Mouse (Mus musculus) midbrain, embryonic 16.5 days (tissue): ENCODE measurements around the gene Wdr78. TPM values are rescaled to one million over a fixed set of nuclear protein-coding genes. Genes with fewer than 3 reads are reported as not detected.

ENCODE experiments used
- ATAC-seq: fragments of 200-750 bp; cut with Nextera tagmentation; 2 replicates; pipeline ENCODE4 v1.8.0; 2017; ENCODE audit warnings: moderate TSS enrichment
- H3K27ac ChIP-seq: fragments of 300-500 bp; sonication (generic); 2 replicates; pipeline ENCODE4 v1.5.1; 2014; ENCODE audit warnings: mild to moderate bottlenecking, low read length, mixed read lengths
- H3K27me3 ChIP-seq: fragments of 300-500 bp; sonication (generic); 2 replicates; pipeline ENCODE4 v1.6.1; 2014; ENCODE audit warnings: low read depth, low read length, mixed read lengths; ENCODE audit not compliant: control insufficient read depth, insufficient read depth
- H3K36me3 ChIP-seq: fragments of 300-500 bp; sonication (generic); 2 replicates; pipeline ENCODE4 v1.6.1; 2014; ENCODE audit warnings: mild to moderate bottlenecking, low read length, moderate library complexity, mixed read lengths; ENCODE audit not compliant: control insufficient read depth, insufficient read depth
- H3K4me1 ChIP-seq: fragments of 300-500 bp; sonication (generic); 2 replicates; pipeline ENCODE4 v1.6.1; 2014; ENCODE audit warnings: mild to moderate bottlenecking, low read length, mixed read lengths; ENCODE audit not compliant: control insufficient read depth, insufficient read depth
- H3K4me2 ChIP-seq: fragments of 300-500 bp; sonication (generic); 2 replicates; pipeline ENCODE4 v1.6.1; 2014; ENCODE audit warnings: mild to moderate bottlenecking, low read length, mixed read lengths
- H3K4me3 ChIP-seq: fragments of 300-500 bp; sonication (generic); 2 replicates; pipeline ENCODE4 v1.5.1; 2014; ENCODE audit warnings: low read depth, mild to moderate bottlenecking, low read length, moderate library complexity, mixed read lengths
- H3K9ac ChIP-seq: fragments of 300-500 bp; sonication (generic); 2 replicates; pipeline ENCODE4 v1.6.1; 2014; ENCODE audit warnings: low read depth, low read length, mixed read lengths
- H3K9me3 ChIP-seq: fragments of 300-500 bp; sonication (generic); replicated peaks from 2 replicates; pipeline ENCODE4 v1.6.1; 2014; ENCODE audit warnings: mild to moderate bottlenecking, low read length, mixed read lengths; ENCODE audit not compliant: control insufficient read depth, poor library complexity, severe bottlenecking
- WGBS: fragments of 180-500 bp; shearing (Covaris S2); extraction: QIAGEN DNeasy Blood & Tissue Kit; methylation state at CpG from one replicate; pipeline ENCODE4 v1.1.7; 2014; 5-methylcytosine and 5-hydroxymethylcytosine counted together
- polyA plus RNA-seq: library from polyadenylated mRNA; unstranded; fragments of >200 nt; fragmentation: Nextera tagmentation; extraction: Ambion mirVana; gene quantifications from 2 replicates; pipeline ENCODE4 v1.2.1, GENCODE M21; 2015

Gene Wdr78
- polyA plus RNA-seq, 1 experiment from 2014 or later, result 5.7 TPM

DNA sequence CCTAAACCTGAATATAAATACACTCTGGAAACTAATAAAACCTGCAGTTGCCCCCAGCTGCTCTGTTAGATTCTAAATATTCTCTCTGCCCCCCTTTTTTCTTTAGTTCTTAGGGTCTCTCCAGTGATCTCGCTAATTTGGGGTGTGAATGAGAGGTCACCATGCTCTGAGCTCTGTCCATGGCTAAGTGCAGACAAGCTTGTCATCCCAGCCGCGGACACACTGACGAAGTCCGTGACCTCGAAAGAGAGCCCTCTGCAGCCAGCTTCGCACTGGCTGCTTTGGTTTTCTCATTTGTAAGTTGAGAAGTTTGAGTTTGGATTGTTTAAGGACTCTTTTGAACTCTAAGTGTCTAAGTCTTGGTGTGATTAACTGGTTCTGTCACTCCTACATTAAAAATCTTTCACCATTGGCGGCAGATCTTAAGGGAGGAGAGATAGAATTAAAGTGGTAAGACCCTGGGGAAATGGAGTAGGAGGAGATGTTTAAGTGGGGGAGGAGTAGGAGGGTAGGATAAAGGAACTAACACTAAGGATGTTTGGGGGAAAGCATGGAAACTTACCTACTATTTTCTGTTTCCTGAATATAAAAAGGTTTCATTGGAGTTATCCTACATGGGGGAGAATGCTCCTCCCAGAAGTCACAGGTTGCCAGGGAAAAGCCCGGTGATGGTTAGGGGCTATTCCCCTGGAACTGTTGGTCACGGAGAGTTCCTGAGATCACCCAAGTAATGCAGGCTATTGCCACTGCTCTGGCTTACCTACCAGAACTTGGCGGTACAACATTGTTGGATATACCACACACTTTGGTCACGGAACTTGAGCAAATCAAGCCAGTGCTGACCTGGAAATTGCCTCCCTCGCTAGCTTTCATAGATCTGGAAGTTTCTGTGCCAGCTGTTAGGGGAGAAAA is 85.9 kb downstream of the Wdr78 start:
- Histone ChIP-seq H3K4me1 (no peaks in the 10 kb centered on the region), H3K27ac (no peak overlapping the region), H3K4me3 (no peak overlapping the region), H3K9me3 (no peaks in the 10 kb centered on the region), H3K4me2 (no peak overlapping the region), H3K36me3 (no peaks in the 10 kb centered on the region), H3K27me3 (no peaks in the 10 kb centered on the region), H3K9ac (no peak overlapping the region)
- ATAC-seq, result no peak
- 79% methylated on average over 13 of the region's 13 CpGs for WGBS

- Histone ChIP-seq H3K4me3 (no peak overlapping the region), H3K4me1 (no peaks in the 10 kb centered on the region), H3K27me3 (no peaks in the 10 kb centered on the region), H3K9ac (no peak overlapping the region), H3K4me2 (no peak overlapping the region), H3K9me3 (no peaks in the 10 kb centered on the region), H3K36me3 (no peaks in the 10 kb centered on the region), H3K27ac (no peak overlapping the region)
- no peak for ATAC-seq
- WGBS, result 88% methylated on average over 7 of the region's 7 CpGs
Measured at GRCm38 (mm10) chr4:103027745-103028144, 86.6 kb downstream of the Wdr78 start.

DNA sequence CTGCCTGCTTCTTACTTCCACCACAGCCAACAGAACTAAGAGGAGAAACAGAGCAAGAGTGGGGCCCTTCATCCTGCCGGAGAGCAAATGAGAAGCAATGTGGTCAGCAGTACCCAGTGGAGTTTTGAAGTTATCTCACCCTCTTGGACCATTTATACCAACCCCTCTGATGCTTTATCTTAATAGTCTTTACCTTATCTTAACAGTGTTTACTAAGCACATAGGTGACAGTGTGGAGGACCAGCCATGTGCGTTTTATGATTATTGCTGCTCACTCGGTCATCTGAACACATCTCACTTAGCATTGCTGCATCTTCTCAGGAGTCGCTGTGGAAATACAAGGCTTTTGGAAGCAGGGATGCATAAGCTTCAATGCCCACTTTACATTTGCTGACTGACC is 87.7 kb downstream of the Wdr78 start, which contains the start of gene Insl5:
Insl5 (minus strand) TSS at position 222 of the 400 bp plus-strand sequence.
- Histone ChIP-seq H3K9ac (no peak within 1 kb of the TSS), H3K4me2 (no peak within 1 kb of the TSS), H3K9me3 (no peaks in the 10 kb centered on the region), H3K4me3 (no peak within 1 kb of the TSS), H3K27me3 (no peaks in the 10 kb centered on the region), H3K4me1 (no peaks in the 10 kb centered on the region), H3K27ac (no peak within 1 kb of the TSS), H3K36me3 (no peaks in the 10 kb centered on the region)
- 96% methylated on average over 4 of the region's 4 CpGs for WGBS
- no peak for ATAC-seq

DNA sequence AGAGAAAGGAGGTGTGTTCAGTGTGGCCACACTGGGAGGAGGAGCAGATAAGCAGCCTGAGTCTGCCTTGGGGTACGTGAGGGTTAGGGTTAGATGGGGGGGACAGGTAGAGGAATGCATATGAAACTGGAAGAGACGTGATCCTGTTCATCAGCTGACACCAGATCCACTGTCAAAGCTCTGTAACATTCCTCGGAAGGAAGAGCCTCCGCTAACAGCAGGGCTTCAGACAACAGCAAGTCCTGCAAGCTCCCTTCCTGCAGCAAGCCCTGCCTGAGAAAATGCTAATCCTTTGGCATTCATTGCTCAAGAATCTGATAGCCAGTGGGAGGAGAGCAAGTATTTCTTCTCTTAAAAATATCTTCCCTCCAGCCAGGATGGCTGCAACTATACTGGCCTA is 100.9 kb downstream of the Wdr78 start:
- Histone ChIP-seq H3K4me2 (peak overlapping the region; percentile 12; the same call in 1 of the 2 replicates), H3K27ac (no peak overlapping the region), H3K9ac (no peak overlapping the region), H3K36me3 (no peaks in the 10 kb centered on the region), H3K9me3 (no peaks in the 10 kb centered on the region), H3K27me3 (no peaks in the 10 kb centered on the region), H3K4me1 (peaks cover 22% of the 10 kb centered on the region), H3K4me3 (no peak overlapping the region)
- 5% methylated on average over 4 of the region's 4 CpGs for WGBS
- ATAC-seq, result no peak

DNA sequence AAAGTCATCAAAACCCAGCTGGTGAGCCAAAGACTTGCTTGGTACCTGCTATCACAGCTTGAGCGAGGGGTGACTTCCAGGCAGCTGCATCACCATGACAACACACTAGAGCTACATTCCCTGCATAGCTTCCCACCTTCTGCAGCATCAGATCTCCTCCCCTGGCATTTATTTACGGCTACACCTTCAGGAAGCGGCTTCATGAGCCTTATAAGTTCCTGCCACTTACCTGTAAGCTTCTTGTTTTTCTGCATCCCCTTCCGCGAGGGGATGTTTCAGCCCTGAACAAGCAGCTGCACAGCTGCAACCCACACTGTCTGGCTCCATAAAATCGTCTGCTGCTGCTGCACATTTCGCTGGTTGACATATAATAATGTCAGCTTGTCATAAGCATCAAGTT is 102.5 kb downstream of the Wdr78 start:
- Histone ChIP-seq H3K4me1 (peaks cover 29% of the 10 kb centered on the region), H3K4me2 (peak overlapping the region; percentile 44), H3K27ac (peak overlapping the region; percentile 82), H3K4me3 (peak overlapping the region; percentile 13; the same call in 1 of the 2 replicates), H3K36me3 (no peaks in the 10 kb centered on the region), H3K9ac (peak overlapping the region; percentile 47; the same call in 1 of the 2 replicates), H3K27me3 (no peaks in the 10 kb centered on the region), H3K9me3 (no peaks in the 10 kb centered on the region)
- 23% methylated on average over 7 of the region's 7 CpGs for WGBS
- peak; percentile 94 for ATAC-seq

- H3K36me3 ChIP-seq, result no peaks in the 10 kb centered on the region
- no peak overlapping the region for H3K4me3 ChIP-seq
- H3K9ac ChIP-seq, result no peak overlapping the region
- H3K9me3 ChIP-seq, result no peaks in the 10 kb centered on the region
- H3K27me3 ChIP-seq, result no peaks in the 10 kb centered on the region
- 92% methylated on average over 4 of the region's 4 CpGs for WGBS
- H3K4me1 ChIP-seq, result peaks cover 33% of the 10 kb centered on the region
- ATAC-seq, result no peak
- H3K4me2 ChIP-seq, result no peak overlapping the region
- H3K27ac ChIP-seq, result no peak overlapping the region
Measured at GRCm38 (mm10) chr4:103010734-103011133, 103.6 kb downstream of the Wdr78 start.

- Histone ChIP-seq H3K36me3 (no peaks in the 10 kb centered on the region), H3K9me3 (no peaks in the 10 kb centered on the region), H3K4me2 (no peak overlapping the region), H3K4me3 (no peak overlapping the region), H3K27me3 (no peaks in the 10 kb centered on the region), H3K27ac (0 out of 2 replicates have a peak overlapping the region, but pooled peaks have one; percentile 34), H3K4me1 (peaks cover 20% of the 10 kb centered on the region), H3K9ac (no peak overlapping the region)
- WGBS, result 13% methylated on average over 4 of the region's 4 CpGs
- no peak for ATAC-seq
Measured at GRCm38 (mm10) chr4:103006943-103007418, 107.4 kb downstream of the Wdr78 start.

DNA sequence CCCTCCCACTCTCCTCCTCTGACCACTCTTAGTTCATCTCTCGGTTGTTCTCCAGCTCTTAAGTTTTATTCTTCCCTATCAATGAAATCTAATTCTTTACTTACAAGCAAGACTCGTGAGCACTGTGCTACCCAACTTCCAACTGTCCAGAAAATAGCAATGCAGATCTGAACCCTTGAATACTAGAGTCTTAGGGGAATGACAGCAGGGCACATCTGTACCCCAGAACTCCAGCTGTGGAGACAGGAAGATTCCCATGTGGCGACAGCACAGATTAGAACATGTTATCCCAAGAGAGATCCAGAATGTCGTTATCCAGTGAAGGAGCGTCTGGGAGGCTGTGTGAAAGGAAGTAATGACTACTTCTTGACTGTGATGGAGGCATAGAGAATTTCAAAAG is 108.1 kb downstream of the Wdr78 start:
- Histone ChIP-seq H3K4me1 (peaks cover 14% of the 10 kb centered on the region), H3K36me3 (no peaks in the 10 kb centered on the region), H3K27ac (no peak overlapping the region), H3K4me2 (no peak overlapping the region), H3K27me3 (no peaks in the 10 kb centered on the region), H3K9ac (no peak overlapping the region), H3K9me3 (no peaks in the 10 kb centered on the region), H3K4me3 (no peak overlapping the region)
- ATAC-seq, result no peak
- WGBS, result 63% methylated on average over 5 of the region's 5 CpGs
